Mouse (Mus musculus) heart, postnatal 0 days (tissue): ENCODE results near the gene Gon4l. TPM values are rescaled to one million over a fixed set of nuclear protein-coding genes. Genes with fewer than 3 reads are reported as not detected.

Experiments
- ATAC-seq: fragments of 200-750 bp; cut with Nextera tagmentation; 2 replicates; pipeline ENCODE4 v1.8.0; 2017; ENCODE audit warnings: low read depth, moderate number of reproducible peaks, moderate library complexity; ENCODE audit not compliant: insufficient read depth
- DNase-seq: peaks from one replicate; pipeline ENCODE4 v3.0.0-alpha.2; 2016; ENCODE audit warnings: low spot score
- H3K27ac ChIP-seq: fragments of 300-500 bp; sonication (generic); 2 replicates; pipeline ENCODE4 v1.5.1; 2014; ENCODE audit warnings: low read depth, mild to moderate bottlenecking
- H3K27me3 ChIP-seq: fragments of 300-500 bp; sonication (generic); 2 replicates; pipeline ENCODE4 v1.6.1; 2014; ENCODE audit warnings: low read length, mixed read lengths; ENCODE audit not compliant: control insufficient read depth, insufficient read depth
- H3K36me3 ChIP-seq: fragments of 300-500 bp; sonication (generic); replicated peaks from 2 replicates; pipeline ENCODE4 v1.6.1; 2014; ENCODE audit warnings: low read length, mixed read lengths; ENCODE audit not compliant: control insufficient read depth, insufficient read depth
- H3K4me1 ChIP-seq: fragments of 300-500 bp; sonication (generic); 2 replicates; pipeline ENCODE4 v1.6.1; 2014; ENCODE audit warnings: antibody characterized with exemption; ENCODE audit not compliant: control insufficient read depth, insufficient read depth
- H3K4me2 ChIP-seq: fragments of 300-500 bp; sonication (generic); 2 replicates; pipeline ENCODE4 v1.6.1; 2014; ENCODE audit warnings: low read depth, mild to moderate bottlenecking, low read length, moderate library complexity
- H3K4me3 ChIP-seq: fragments of 300-500 bp; sonication (generic); 2 replicates; pipeline ENCODE4 v1.5.1; 2014; ENCODE audit warnings: low read depth, low read length
- H3K9ac ChIP-seq: fragments of 300-500 bp; sonication (generic); replicated peaks from 2 replicates; pipeline ENCODE4 v1.6.1; 2014; ENCODE audit warnings: low read depth, low read length, mixed read lengths
- H3K9me3 ChIP-seq: fragments of 300-500 bp; sonication (generic); replicated peaks from 2 replicates; pipeline ENCODE4 v1.6.1; 2016; ENCODE audit warnings: low read length; ENCODE audit not compliant: control insufficient read depth
- CTCF ChIP-seq: IDR thresholded peaks from 2 replicates; pipeline ENCODE4 v1.5.1; 2016; ENCODE audit warnings: antibody characterized with exemption, control low read depth, low read depth
- EP300 ChIP-seq: IDR thresholded peaks from 2 replicates; pipeline ENCODE4 v1.6.1; 2016; ENCODE audit warnings: antibody characterized with exemption, low read depth
- WGBS: fragments of 180-500 bp; shearing (Covaris S2); extraction: QIAGEN DNeasy Blood & Tissue Kit; methylation state at CpG from one replicate; pipeline ENCODE4 v1.1.7; 2014; 5-methylcytosine and 5-hydroxymethylcytosine counted together
- polyA plus RNA-seq: library from polyadenylated mRNA; unstranded; fragments of >200 nt; fragmentation: Nextera tagmentation; extraction: Ambion mirVana; gene quantifications from 2 replicates; pipeline ENCODE4 v1.2.1, GENCODE M21; 2015
- total RNA-seq: library from RNA; depleted of rRNA; stranded (reverse); fragments of >200 nt; gene quantifications from 2 replicates; pipeline ENCODE4 v1.2.3, GENCODE M21; 2014; ENCODE audit warnings: low replicate concordance

Gene Gon4l
- total and polyA plus RNA-seq, 2 experiments from 2014 or later, result 3.8 to 16.3 TPM

DNA sequence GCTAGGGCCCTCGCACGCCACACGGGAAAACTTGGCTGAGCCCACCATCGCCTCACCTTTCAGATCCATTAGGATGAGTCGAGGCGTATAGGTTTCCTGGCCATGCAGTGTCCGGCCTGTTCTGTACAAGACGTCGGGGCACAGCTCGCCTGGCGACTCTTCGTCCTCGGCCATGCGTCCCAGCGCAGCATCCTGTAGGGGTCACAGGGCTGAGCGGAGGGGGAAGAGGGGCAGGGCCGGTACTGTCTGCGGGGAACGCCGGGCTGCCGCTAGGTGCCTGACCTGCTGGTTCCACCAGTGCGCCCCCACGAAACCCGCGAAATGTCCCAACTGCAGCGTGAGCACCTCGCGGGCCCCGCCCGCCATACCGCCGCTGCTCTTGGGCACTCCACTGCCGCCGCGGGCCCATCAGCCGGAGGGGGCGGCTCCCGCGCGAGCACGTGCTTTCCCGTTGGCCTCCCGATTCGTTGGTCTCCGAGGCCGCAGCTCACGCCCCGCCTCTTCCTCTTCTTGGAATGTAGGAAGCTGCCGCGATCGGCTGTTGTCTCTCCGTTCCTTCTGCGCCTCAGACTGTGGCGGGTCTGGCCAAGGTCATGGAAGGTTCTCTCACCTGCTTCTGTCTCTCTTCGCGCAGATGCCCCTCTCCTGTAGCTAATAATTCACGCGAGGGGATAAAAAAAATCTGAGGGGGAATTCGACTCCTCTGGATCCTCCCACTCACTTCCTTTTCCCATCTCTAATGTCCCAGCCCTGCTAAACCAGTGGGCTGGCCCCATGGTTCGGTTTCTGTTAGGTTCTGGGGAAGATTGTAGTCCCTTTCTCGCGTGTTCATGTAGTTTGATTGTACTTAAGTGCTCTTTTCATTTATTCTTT lies 78.7 kb downstream of the Gon4l start, which contains the start of gene Msto1:
TSS of gene Msto1 (minus strand) at position 489 of the 873 bp plus-strand sequence.
- Histone ChIP-seq H3K4me1 (0 out of 2 replicates have a peak, but pooled peaks cover 3% of the 10 kb centered on the region), H3K4me2 (peak within 1 kb of the TSS; percentile 68), H3K9me3 (no peaks in the 10 kb centered on the region), H3K4me3 (peak within 1 kb of the TSS; percentile 63), H3K9ac (peak within 1 kb of the TSS; percentile 63), H3K36me3 (peaks cover 37% of the 10 kb centered on the region), H3K27me3 (no peaks in the 10 kb centered on the region), H3K27ac (peak within 1 kb of the TSS; percentile 85)
- peak; percentile 93 for DNase-seq
- WGBS, result under 1% methylated on average over 52 of the region's 62 CpGs
- TF ChIP-seq CTCF (no peak), EP300 (no peak)
- peak; percentile 96 for ATAC-seq

DNA sequence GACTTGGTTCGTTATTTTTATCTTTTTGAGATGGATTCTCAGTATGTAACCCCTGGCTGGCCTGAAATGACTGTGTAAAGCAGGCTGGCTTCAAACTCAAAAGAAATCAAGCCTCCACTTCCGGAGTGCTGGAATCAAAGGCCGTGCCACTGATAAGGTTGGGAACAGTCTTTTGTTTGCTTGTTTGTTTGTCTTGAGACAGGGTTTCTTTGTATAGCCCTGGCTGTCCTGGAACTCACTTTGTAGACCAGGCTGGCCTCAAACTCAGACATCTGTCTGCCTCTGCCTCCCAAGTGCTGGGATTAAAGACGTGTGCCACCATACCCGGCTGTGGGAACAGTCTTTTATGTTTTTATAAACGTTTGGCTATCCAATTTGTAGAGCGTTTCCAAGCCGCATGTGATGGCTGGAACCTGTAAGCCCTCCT lies 79.4 kb downstream of the Gon4l start:
- H3K27ac ChIP-seq, result peak overlapping the region; percentile 85
- no peaks in the 10 kb centered on the region for H3K9me3 ChIP-seq
- H3K4me3 ChIP-seq, result peak overlapping the region; percentile 63
- ATAC-seq, result peak; percentile 24
- no peaks in the 10 kb centered on the region for H3K27me3 ChIP-seq
- peak overlapping the region; percentile 63 for H3K9ac ChIP-seq
- H3K4me2 ChIP-seq, result peak overlapping the region; percentile 68
- TF ChIP-seq CTCF (no peak), EP300 (no peak)
- H3K4me1 ChIP-seq, result 0 out of 2 replicates have a peak, but pooled peaks cover 3% of the 10 kb centered on the region
- no peak for DNase-seq
- 29% methylated on average over 8 of the region's 8 CpGs for WGBS
- peaks cover 30% of the 10 kb centered on the region for H3K36me3 ChIP-seq

DNA sequence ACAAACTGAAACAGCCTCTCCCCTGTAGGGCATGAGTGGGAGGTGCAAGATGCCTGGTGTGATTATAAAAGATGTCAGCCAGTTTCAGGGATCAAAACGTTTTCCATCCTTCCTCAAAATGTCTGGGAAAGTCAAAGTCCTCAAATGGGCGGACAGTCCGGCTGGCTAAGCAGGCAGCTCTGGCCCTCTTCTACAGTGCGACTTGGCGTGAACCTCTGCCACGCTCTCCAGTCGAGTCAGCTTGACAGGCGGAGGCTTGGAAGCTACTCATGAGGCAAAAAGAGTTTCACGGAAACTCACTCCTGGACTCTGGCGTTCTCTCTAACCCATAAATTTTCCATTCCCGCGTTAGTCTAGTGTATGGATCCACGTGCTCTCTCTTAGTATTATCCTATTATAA lies 84.0 kb downstream of the Gon4l start:
- TF ChIP-seq EP300 (no peak), CTCF (no peak)
- Histone ChIP-seq H3K9ac (no peak overlapping the region), H3K36me3 (0 out of 2 replicates have a peak, but pooled peaks cover 18% of the 10 kb centered on the region), H3K4me1 (peaks cover 11% of the 10 kb centered on the region; the same call in 1 of the 2 replicates), H3K4me2 (no peak overlapping the region), H3K27me3 (no peaks in the 10 kb centered on the region), H3K4me3 (no peak overlapping the region), H3K27ac (no peak overlapping the region), H3K9me3 (peaks cover 7% of the 10 kb centered on the region; the same call in 1 of the 2 replicates)
- DNase-seq (no peak), ATAC-seq (no peak)
- WGBS, result 82% methylated on average over 13 of the region's 13 CpGs

DNA sequence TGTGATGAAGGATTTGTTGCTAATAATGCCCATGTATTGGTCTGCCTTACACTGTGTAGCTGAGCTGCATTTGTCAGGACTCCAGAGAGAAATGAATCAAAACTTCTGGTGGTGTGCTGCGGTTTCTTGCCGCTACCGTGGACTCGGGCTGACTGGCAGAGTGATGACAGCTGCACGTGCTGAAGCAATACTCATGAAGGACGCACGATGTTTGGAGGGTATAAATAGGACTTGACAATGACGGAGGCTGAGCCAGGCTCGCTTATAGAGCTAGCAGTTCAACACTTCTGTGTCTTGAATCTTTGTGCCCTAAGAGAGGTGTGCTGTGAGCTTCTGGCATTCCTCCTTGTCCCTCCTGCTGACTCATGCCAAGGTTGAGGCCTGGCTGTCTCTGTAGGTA lies 86.4 kb downstream of the Gon4l start:
- Histone ChIP-seq H3K4me2 (no peak overlapping the region), H3K27me3 (no peaks in the 10 kb centered on the region), H3K9me3 (peaks cover 7% of the 10 kb centered on the region; the same call in 1 of the 2 replicates), H3K4me1 (peaks cover 19% of the 10 kb centered on the region), H3K36me3 (peaks cover 36% of the 10 kb centered on the region), H3K9ac (no peak overlapping the region), H3K4me3 (no peak overlapping the region), H3K27ac (peak overlapping the region; percentile 60)
- DNase-seq (peak; percentile 77), ATAC-seq (peak; percentile 67)
- 31% methylated on average over 9 of the region's 9 CpGs for WGBS
- TF ChIP-seq EP300 (peak; percentile 61; the same call in 1 of the 2 replicates), CTCF (no peak)

DNA sequence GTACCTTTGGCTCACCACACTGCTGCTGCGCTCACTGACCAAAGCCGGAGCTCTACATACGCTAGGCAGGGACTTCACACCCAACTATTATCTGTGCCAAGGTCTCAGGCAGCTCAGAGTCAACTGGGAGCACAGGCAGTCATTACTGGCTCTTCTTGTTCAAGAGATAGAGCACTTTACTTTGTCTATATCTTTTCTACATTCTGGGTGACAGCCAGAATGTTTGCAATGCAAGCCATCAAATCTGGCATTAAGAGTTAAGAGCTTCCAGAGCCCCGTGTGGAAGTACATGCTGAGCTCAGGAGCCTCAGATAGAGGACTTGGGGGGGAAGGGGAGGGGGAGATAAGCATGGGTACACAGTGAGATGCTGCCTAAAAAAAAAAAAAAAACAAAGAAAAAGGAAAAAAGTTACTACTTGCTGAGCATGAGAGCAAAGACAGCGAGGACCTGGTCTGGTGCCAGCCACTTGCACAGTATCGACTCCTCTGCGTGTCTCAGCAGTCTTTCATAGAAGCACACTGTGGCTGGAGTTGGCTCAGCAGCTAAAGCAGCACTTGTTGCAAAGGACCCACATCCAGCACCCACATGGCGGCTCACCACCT lies 89.1 kb downstream of the Gon4l start:
- 26% methylated on average over 8 of the region's 8 CpGs for WGBS
- H3K9me3 ChIP-seq, result peaks cover 7% of the 10 kb centered on the region; the same call in 1 of the 2 replicates
- TF ChIP-seq EP300 (peak; percentile 53; the same call in 1 of the 2 replicates), CTCF (no peak)
- H3K4me3 ChIP-seq, result no peak overlapping the region
- H3K27ac ChIP-seq, result peak overlapping the region; percentile 73
- DNase-seq (peak; percentile 61), ATAC-seq (peak; percentile 83)
- H3K4me2 ChIP-seq, result peak overlapping the region; percentile 4; the same call in 1 of the 2 replicates
- peaks cover 62% of the 10 kb centered on the region for H3K36me3 ChIP-seq
- no peaks in the 10 kb centered on the region for H3K27me3 ChIP-seq
- H3K4me1 ChIP-seq, result peaks cover 19% of the 10 kb centered on the region
- H3K9ac ChIP-seq, result no peak overlapping the region
